Mouse (Mus musculus): Measurements from ENCODE around the gene Lrtm1.
A peak's percentile ranks its signal among the peaks of the same experiment; 100 is the strongest.

The Lrtm1 gene

DNA sequence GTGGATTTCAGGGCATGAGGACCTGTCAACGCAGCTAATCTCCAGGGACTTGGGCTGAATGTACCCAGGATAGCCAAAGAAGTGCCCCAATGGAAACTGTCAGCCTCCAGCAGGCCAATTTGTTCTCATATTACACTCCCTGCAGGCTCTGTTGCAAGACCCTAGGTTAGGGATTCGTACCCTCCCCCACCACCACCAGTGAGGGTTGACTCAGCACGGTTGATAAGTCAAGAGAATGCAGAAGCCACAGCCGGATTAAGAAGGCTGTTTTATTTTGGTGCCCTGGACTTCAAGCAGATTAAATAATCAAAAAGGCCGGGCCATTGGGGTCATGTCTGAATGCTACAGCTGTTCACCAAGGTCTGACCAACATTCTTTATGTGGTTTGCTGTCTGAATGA is at the start of gene Lrtm1:
Gene Lrtm1, plus strand, starts transcription at position 326 of the 400 bp plus-strand sequence.
- peak; percentile 84 for DNase-seq (ENCODE audit: low spot score)

DNA sequence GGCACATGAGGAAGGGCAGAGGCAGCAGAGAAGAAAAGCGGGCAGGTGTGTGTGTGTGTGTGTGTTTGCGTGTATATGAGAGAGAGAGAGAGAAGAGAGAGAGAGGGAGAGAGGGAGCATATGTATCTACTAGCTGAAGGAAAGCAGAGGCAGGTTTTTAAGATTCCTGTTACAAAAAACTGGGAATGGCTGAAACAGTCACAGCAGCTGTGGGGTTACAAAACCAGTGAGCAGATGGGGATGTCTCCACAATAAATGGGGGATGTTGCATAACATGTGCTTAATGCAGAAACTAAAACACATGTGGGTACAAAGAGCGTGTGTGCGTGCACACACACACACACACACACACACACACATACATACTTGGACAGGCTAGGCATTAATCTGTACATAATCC is 48.8 kb upstream of the Lrtm1 start:
- no peak for DNase-seq (ENCODE audit: low spot score)

DNA sequence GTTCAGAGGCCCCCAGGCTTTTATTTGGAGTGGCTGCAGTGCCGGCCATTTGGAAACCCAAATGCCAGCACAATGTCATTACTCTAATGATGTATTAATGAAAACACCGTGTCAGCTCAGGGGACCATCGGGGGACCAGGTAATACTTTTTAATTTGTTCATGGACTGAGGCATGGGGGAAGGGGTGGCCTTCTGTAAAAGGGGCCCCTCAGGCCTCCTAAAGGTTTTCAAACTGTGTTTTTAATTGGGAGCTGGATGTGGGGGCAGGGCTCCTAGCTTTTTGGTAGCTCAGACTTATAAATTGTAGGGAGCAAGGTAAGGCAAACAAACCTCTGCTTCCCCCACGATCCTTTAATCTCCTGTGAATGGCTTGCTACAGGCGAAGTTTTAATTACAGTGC is 45.4 kb upstream of the Lrtm1 start:
- no peak for DNase-seq (ENCODE audit: low spot score)

DNA sequence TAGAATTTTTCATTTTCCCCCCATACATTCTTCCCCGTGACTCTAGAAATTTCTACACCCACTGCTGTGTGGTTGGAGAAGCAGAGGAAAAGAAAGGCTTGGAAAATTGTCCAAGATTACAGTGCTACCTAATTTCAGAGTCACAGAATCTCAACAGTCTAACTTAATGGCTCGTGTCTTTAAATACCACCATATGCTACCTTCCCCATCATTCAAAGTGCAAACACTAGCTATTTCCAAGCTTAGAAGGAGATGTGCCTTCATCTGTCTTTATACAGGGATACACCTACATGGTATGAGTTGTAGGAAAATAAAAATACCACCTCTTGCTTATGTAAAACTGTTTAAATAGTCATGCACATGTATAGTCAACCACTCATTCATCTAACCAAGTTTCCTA is 38.8 kb upstream of the Lrtm1 start:
- DNase-seq (ENCODE audit: low spot score) = no peak

DNA sequence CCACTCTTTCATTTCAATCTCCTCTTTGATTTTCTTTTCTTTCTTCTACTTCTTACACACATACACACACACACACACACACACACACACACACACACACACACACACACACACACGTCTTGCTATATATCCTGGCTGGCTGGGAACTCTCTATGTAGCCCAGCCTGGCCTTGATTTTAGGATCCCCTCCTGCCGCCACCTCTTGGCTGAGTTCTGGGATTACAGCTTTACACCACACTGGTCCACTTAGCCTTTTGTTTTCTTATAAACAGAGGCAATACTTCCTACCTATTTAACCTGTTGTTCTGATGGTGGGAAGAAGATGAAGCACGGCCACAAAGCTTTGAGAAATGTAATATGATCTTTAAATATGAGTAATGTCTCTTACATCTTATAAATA is 37.5 kb upstream of the Lrtm1 start:
- peak; percentile 61 for DNase-seq (ENCODE audit: low spot score)

DNA sequence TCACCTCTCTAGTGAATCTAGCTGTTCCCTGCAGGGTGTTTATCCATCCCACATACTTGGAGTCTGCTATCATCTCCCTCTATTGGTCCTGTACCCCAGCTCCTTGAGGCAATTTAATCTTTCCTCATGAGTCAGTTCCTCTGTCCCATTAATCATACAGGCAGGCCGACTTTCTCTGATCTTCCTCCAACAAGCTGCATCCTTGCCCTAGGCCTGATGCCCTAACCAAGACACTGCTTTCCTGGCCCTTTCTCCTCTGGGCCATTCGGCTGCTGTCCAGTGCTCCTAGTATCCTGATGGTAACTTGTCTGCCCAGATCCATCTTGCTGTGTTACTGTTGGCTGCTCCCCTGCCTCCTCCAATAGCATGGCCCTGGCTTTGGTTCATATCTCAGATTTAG is 33.7 kb upstream of the Lrtm1 start:
- no peak for DNase-seq (ENCODE audit: low spot score)

DNA sequence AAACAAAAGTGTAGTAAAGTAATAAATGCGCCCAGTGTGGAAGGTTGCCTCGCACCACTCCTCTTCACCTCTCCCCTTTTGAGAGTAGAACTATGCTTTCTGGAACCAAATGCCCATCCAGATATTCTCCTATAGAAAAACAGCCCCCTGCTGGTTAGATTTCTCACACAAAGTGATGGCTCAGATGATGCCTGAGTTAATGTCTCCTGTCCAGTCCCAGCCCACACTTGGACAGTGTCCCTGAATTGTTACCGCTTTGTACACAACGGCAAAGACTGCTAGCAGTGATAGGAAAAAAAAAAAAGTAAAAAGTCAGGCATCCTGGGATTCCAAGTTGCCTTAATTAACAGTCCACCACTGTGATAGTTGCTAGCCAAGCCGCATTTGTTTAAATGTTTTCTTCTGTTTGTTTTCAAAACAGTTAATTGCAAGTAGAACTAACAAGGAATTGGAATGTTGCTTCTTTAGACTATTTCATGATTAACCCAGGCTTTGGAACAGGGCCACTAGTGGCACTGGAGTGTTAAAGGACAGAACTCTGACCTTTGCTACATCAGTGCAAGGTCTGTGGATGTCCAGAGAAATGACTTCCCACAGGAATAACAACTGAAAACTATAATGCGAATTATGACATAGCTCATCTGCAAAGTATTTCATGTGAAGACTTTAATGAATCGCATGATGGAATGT is 29.7 kb upstream of the Lrtm1 start:
- DNase-seq (ENCODE audit: low spot score) = no peak

DNA sequence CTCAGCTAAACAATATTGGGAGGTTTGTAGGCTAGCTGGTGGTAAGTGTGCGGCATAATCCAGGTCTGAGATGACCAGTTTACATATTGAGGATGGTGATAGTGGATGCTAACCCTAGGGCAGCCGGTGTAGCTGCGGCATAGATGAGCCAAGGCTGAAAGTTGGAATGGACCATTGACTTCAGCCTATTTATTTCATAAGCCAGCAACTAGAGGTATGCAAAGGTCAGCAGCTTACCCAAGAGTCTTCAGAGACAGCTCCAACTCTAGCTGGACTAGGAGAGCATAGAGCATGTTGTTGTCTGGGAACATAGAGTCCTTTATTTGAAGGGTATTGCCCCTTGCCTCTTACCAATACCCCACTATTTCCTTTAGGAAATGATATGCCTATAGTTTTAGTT is 21.4 kb upstream of the Lrtm1 start:
- no peak for DNase-seq (ENCODE audit: low spot score)

DNA sequence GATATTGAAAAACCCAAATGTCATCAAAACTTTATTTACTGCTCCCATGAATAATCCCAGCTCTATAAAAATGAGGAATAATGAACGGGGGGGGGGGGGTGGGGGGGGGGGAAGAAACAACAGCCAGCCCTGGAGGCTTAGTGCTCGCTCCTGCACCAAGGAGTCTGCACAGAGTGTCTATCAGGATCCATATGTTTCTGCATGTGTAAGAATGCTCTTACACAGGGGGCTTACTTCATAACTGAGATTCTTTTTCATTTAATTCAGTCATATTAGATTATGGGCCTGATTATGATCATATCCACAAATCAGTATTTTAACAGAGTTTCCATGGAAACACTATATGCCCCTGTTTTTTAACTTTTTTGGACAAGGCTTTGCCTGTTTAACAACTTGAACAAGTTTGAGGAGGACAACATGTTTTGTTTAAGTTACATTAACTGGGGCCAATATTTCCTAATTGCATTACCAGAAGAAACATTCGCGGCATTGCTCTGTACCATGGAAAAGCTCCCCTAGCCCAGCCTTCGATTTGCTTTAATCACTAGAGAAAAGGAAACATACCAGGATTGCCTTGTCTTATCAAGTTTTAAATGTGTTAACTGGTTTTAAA is 12.7 kb upstream of the Lrtm1 start:
- DNase-seq (ENCODE audit: low spot score) = no peak

DNA sequence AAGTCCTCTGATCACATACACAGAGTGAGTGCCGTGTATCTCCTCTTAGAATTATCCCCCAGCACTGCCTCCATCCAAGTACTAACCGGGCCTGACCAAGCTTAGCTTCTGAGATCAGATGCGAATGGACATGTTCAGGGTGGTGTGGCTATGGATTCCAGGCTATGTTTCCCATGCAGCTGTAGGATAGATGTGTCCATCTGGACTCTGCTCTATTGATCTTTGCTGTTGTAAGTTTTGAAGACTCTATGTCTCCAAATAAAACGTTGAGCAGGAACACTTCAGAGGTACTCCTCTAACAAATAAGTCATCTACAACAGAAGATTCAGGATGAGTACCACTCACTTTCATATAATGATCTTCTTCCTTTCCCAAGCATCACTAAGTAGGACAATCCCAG is 8.4 kb upstream of the Lrtm1 start:
- no peak for DNase-seq (ENCODE audit: low spot score)

DNA sequence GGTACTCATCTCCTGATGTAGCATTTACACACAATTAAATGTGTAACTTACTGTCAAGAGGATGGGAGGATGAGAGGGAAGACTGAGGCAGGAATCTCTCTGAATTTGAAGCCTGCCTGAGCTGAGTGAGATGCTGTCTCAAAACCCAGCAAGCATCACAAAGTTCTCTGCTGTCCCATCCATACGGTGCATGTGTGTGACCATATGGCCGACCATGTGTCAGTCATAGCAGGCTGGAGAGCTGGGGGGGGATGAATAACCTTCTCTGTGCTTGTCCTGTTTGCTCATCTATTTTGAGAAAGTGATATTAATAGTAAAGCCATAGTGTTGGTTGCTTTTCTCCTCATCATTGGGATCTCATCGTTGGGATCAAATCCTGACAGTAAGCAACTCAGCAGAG is 4.8 kb upstream of the Lrtm1 start:
- no peak for DNase-seq (ENCODE audit: low spot score)

DNA sequence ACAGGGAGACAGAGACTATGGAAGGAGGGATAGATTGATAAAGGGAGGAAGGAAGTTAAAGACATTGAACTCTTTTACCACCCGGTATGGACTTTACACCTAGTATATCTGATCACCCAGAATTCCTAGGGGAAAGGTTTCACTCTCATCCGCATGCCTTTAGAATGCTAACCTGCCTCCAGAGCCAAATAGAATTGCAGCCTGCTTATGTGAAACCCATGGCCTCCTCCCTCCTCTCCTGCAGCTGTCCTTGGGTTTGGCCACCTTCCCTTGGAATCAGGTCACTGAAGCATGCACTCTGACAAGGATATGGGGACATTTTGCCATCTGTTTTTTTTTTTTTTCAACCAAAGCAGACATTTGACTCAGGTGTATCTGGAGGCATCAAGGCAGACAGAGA is 3.3 kb upstream of the Lrtm1 start:
- no peak for DNase-seq (ENCODE audit: low spot score)

DNA sequence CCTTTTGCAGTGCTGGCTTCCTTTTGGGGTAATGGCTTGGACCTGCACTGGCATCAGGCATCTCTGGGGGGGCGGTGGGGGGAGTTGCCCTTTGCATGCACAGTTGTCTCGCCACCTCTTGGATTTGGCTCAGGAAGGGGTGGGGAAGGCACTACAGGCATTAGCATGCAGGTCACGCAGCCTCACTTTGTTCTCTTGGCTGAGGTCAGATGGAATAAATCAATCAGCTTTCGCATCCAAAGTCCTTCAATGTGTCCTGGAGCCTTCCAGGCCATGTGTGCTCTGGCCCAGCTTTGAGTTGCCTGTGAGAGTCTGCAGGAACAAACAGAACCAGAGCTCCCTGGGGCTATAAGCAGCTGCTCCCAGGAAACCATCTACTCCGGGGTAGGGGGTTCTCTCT is 2.1 kb upstream of the Lrtm1 start:
- peak; percentile 83 for DNase-seq (ENCODE audit: low spot score)

DNA sequence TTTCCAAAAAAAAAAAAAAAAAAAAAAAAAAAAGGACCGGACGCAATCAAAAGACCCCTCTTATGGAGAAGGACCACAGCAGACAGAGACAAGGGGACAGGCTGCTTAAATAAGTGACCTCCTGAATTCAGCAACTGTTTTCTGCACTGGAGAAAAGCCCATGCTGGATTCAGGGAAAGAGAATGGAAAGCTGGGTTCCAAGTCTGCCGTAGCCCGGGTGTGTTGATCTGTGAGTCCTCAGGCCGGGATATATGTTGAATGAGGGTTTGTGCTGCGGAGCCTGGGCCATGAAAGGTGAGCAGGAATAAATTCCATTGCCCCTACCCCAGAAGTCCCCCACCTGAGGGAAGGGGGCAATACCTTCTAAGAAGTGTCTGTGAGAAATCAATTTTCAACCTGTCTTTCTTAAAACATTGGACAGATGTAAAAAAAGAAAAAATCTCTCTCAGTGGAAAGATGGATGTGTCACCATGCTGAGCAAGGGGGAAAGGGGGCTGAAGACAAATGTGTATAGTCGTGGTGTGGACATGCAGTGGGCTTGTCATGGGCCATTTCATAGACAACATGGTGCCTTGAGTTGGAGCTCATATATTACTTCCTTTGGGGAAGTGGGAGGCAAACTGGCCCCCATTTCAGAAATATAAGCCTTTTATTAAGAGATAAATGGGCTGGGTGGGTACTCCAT is 450 bp downstream of the Lrtm1 start:
- DNase-seq (ENCODE audit: low spot score) = peak; percentile 29

DNA sequence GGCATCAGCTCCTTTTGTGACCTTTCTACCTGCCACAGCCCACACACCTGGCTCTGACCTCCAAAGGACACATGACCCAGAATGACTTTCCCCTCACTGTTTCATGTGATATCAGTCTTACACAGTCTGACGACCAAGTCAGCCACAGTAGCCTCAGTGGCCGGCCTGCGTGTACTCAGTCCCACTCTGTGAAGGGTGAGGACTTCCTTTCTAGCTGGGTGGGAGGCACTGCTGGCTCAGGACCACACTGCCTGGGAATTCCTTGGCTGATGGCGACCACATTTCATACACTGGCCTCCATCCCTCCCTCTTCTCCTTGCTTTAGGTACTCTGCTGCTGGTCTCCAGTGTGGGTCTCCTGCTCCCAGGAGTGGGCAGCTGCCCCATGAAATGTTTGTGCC is 3.3 kb downstream of the Lrtm1 start:
- DNase-seq (ENCODE audit: low spot score) = no peak

DNA sequence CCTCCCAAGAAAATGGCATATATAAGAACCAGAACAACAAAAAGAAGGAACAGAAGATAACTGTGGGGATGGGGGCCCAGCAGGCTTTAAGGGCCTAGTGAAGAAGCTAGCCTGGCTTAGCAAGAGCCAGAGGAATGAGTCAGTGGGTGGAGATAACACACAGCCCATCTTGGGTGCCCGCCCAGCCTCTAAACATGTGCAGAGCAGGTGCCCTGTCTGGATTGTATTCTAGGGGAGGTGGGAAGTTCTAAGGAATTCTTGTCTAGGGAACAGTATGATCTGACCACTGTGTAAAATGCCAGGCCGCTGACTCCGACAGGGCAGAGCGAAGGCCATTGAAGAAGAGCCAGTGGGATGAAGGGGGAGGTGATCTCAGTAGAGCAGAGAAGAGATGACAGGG is 5.2 kb downstream of the Lrtm1 start:
- DNase-seq (ENCODE audit: low spot score) = no peak

DNA sequence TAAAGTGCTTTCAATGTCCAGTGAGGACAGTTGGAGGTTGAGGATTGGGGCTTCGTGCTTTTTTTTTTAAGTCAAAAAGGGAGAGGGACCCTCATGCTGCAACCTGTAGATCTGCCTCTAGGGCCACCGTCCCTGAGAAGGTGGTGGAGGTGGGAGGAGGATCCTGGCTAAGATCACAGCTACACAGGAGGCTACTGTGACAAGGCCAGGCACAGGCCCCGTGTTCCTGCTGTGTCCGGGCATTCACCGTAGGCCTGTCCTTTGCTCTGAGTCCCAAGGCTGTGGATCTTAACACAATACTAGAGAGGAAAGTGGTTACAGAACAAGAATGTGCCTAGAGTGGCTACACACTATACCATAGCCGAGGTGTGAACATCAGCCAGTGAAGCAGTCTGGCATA is 7.3 kb downstream of the Lrtm1 start:
- no peak for DNase-seq (ENCODE audit: low spot score)

DNA sequence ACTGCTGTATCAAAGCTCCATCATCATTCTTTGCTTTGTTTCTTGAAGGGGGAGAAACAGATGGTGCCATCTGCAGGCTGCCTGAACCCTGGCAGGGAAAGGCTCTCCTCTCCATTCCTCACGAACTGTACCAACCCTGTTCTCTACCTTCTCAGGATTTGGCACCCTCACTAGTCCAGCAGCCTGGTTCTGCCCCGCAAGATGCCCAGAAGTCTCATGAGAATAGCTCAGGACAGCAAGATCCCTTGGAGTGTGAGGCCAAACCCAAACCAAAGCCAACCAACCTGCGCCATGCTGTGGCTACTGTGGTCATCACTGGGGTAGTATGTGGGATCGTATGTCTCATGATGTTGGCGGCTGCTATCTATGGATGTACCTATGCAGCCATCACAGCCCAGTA is 9.3 kb downstream of the Lrtm1 start:
- no peak for DNase-seq (ENCODE audit: low spot score)

DNA sequence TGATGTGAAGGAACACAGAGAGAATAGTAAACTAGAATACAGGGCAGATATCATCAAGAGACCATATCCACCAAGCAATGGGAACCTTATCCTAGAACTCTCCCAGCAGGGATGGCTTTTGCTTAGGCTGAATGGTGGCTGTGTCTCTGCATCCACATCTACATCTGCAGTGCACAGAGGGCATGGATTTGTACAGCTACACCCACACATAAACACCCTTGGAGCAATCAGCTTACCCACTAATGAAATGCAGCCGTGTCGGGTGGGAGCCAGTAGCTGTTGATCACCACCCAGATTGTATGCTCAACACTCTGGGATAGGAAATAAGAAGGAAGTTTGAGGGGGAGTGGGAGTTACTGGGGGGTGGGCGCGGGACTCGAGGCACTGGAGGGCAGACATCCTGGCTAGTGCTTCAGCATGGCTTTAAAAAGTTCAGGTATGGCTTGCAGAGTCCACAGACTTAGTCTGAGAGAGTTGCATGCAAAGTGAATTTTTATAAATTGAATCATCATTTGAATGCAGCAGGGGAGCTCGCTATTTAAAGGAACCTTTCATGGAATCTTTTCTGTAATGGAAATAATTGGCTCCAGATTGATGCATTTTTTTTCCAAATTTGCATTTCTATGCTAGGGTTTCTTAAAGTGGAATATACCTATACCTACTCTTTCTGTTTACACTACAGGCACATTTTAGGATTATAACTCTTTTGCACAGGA is 10.5 kb downstream of the Lrtm1 start:
- DNase-seq (ENCODE audit: low spot score) = no peak

DNA sequence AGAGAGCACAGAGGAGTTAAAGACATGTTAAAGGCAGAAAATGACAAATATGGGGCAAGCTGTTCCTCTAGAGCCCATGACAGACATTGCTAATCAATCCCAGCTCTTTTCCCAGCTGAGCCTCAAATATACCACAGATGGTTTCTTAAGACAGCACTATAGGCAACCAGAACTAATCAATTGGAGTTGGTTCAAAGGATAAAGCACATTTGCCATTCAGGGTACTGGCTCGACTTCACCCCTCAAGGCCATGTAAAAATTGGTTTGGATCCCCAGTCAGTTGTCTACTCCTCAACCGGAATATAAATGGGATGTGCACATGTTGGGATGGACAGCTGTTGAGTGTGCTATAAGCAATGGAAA is 11.1 kb downstream of the Lrtm1 start:
- DNase-seq (ENCODE audit: low spot score) = peak; percentile 49

DNA sequence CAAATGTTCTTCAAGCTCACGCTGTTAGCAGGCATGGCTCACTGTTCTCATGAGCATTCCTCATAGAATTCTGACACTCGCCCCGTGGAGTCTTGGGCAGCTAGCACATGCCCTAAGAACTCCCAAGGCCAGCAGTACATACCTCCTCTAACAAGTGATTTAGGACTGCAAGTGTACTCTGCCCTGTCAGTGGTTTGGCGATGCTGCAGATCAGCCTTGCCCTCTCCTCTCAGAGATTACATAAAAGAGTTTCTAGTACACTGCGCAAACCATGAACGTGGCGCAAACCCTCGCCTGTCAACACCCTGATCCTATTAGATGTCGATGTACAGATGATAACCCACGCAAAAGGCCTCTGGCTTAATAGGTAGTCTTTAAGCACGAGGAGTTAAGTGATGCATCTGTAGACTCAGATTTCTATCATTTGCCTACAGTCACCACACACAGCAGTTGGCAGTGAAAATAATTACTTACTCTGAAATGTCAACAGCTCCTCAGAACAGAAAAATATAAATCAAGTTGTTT is 11.9 kb downstream of the Lrtm1 start:
- peak; percentile 18 for DNase-seq (ENCODE audit: low spot score)

DNA sequence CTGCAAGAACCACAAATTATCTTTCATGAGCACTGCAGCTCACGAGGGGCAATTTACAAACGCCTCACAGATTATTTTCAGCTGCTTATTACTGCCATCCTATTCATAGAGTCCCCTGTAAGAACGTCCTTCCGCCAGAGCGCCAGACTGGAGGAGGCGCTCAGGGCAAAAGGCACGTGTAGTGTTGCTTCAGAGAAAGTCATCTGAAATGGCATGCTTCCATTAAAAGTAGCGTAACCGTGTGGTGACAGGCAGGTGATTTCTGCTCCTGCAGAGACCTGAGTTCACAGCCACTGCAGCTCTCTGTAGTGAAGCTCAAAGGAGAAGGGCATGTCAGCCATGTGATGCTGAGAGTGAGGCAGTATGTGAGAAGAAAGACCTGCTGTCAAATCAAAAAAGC is 12.5 kb downstream of the Lrtm1 start:
- DNase-seq (ENCODE audit: low spot score) = no peak

DNA sequence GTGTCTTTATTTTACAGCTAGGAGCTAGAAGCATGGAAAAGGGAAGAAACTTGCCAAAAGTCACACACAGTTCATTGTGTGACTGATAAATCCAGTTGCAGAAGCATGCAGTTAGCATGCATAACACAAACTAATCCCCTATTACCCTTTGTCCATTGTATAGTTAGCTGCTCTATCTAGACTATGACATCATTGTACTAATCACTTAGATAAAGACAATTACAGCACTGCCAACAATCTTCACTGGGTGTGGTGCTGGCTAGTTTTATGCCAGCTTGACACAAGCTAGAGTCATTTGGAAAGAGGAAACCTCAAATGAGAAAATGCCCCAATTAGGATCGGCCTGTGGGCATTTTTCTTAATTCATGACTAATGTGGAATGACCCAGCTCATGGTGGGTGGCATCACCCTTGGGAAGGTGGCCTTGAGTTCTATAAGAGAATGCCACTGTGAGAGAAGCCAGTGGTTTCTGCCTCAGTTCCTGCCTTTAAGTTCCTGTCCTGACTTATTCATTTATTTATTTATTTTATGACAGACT is 13.9 kb downstream of the Lrtm1 start:
- DNase-seq (ENCODE audit: low spot score) = no peak
